In genomic region chrX:57674955-57675354, GRCm38 (mm10) we compare ENCODE assay signal across 8 mouse cellular contexts.
DNase-seq lines count a peak whose midpoint lies in the region; ATAC-seq and TF ChIP-seq lines count a peak whose summit lies in the region.

No protein-coding gene starts in this region.

- no peak overlapping the region for H3K4me3 ChIP-seq in testis, adult 2 months (ENCODE audit: control insufficient read depth, low read depth, low read length)
- H3K4me3 ChIP-seq in cortical plate, adult 2 months (ENCODE audit: insufficient read depth, low read length) = no peak overlapping the region
- no peak overlapping the region for H3K4me3 ChIP-seq in kidney, postnatal 0 days (replicated peaks; ENCODE audit: low read depth, low read length)

- H3K27me3 ChIP-seq in testis, adult 2 months (ENCODE audit: control insufficient read depth, insufficient read depth, low read length) = no peaks in the 10 kb centered on the region
- H3K27me3 ChIP-seq in kidney, postnatal 0 days (ENCODE audit: insufficient read depth, low read length) = no peaks in the 10 kb centered on the region

- no peak for TF ChIP-seq POLR2A in testis, adult 2 months (IDR thresholded peaks at IDR 0.05; ENCODE audit: control insufficient read depth, low read depth, low read length)
- TF ChIP-seq POLR2A in cortical plate, adult 2 months (IDR thresholded peaks at IDR 0.05; ENCODE audit: extremely low read depth, insufficient read depth, low read length) = no peak

- H3K4me2 ChIP-seq in kidney, postnatal 0 days (ENCODE audit: low read length) = no peak overlapping the region

- no peak overlapping the region for H3K9ac ChIP-seq in kidney, postnatal 0 days (ENCODE audit: low read depth, low read length)

- no peaks in the 10 kb centered on the region for H3K4me1 ChIP-seq in testis, adult 2 months (ENCODE audit: control insufficient read depth, insufficient read depth, low read length)
- H3K4me1 ChIP-seq in cortical plate, adult 2 months (ENCODE audit: control insufficient read depth, insufficient read depth, low read length) = no peaks in the 10 kb centered on the region
- H3K4me1 ChIP-seq in kidney, postnatal 0 days (replicated peaks; ENCODE audit: insufficient read depth, low read length) = no peaks in the 10 kb centered on the region

- 14% methylated on average over 6 of the region's 6 CpGs for WGBS in kidney, postnatal 0 days

- H3K27ac ChIP-seq in testis, adult 2 months (ENCODE audit: control insufficient read depth, insufficient read depth, low read depth, low read length) = no peak overlapping the region
- no peak overlapping the region for H3K27ac ChIP-seq in cortical plate, adult 2 months (ENCODE audit: insufficient read depth, low read length)
- H3K27ac ChIP-seq in kidney, postnatal 0 days = no peak overlapping the region

- TF ChIP-seq CTCF in testis, adult 2 months (IDR thresholded peaks at IDR 0.05; ENCODE audit: control insufficient read depth, insufficient read depth, insufficient replicate concordance, low read depth, low read length) = peak; percentile 41; the same call in 1 of the 2 replicates
- peak; percentile 43; the same call in 1 of the 2 replicates for TF ChIP-seq CTCF in cortical plate, adult 2 months (IDR thresholded peaks at IDR 0.05; ENCODE audit: extremely low read depth, insufficient read depth, low read length)
- TF ChIP-seq CTCF in kidney, postnatal 0 days (IDR thresholded peaks at IDR 0.05; ENCODE audit: low read depth) = peak; percentile 59

- peak; percentile 6 for DNase-seq in gastrocnemius, adult 18-20 months (ENCODE audit: low spot score)
- DNase-seq in gastrocnemius, adult 8-10 months (ENCODE audit: low spot score in 2 of 2) = no peak
- DNase-seq in testis, postnatal 14 days (ENCODE audit: low spot score) = no peak
- DNase-seq in kidney, postnatal 0 days (ENCODE audit: low spot score) = peak; percentile 24
- peak; percentile 47 for DNase-seq in testis, postnatal 10 days (ENCODE audit: low spot score)
- DNase-seq in heart, adult 9 months (ENCODE audit: low spot score in 2 of 2) = no peak

- no peak for ATAC-seq in kidney, postnatal 0 days (replicated peaks; ENCODE audit: low FRiP score, low read depth)

- no peaks in the 10 kb centered on the region for H3K9me3 ChIP-seq in kidney, postnatal 0 days (replicated peaks; ENCODE audit: low read length)

- no peaks in the 10 kb centered on the region for H3K36me3 ChIP-seq in testis, adult 2 months (ENCODE audit: control insufficient read depth, insufficient read depth, low read length)
- H3K36me3 ChIP-seq in kidney, postnatal 0 days (ENCODE audit: insufficient read depth, low read length) = no peaks in the 10 kb centered on the region

Comparison
In these comparisons a context has a peak if more than half of its experiments do, and no peak if none do; other contexts are left out.
1. DNase-seq: peak in gastrocnemius, adult 18-20 months (single experiment), kidney, postnatal 0 days (single experiment) and testis, postnatal 10 days (single experiment); none in gastrocnemius, adult 8-10 months (0 of 2), testis, postnatal 14 days (single experiment) and heart, adult 9 months (0 of 2).
2. Peak in every context shown above with its lines, with median percentiles within 50 percentile points of each other: CTCF ChIP-seq.